Mouse (Mus musculus) limb, embryonic 14.5 days (tissue): Measurements from ENCODE around the gene Tcf7l2. TPM values are rescaled to one million over a fixed set of nuclear protein-coding genes. Genes with fewer than 3 reads are reported as not detected.

Experiments
- ATAC-seq: fragments of 200-750 bp; cut with Nextera tagmentation; 2 replicates; pipeline ENCODE4 v1.8.0; 2017; ENCODE audit warnings: low read depth, moderate number of reproducible peaks, moderate TSS enrichment; ENCODE audit not compliant: low FRiP score
- DNase-seq: peaks from one replicate; pipeline ENCODE4 v3.0.0-alpha.2; 2015; ENCODE audit warnings: low spot score
- H3K27ac ChIP-seq: fragments of 300-500 bp; sonication (generic); replicated peaks from 2 replicates; pipeline ENCODE4 v1.5.1; 2014; ENCODE audit warnings: low read depth, mild to moderate bottlenecking, low read length, moderate library complexity, mixed read lengths
- H3K27me3 ChIP-seq: fragments of 300-500 bp; sonication (generic); 2 replicates; pipeline ENCODE4 v1.6.1; 2014; ENCODE audit warnings: low read length, mixed read lengths; ENCODE audit not compliant: control insufficient read depth, insufficient read depth
- H3K36me3 ChIP-seq: fragments of 300-500 bp; sonication (generic); 2 replicates; pipeline ENCODE4 v1.6.1; 2014; ENCODE audit warnings: mild to moderate bottlenecking, low read length, moderate library complexity, mixed read lengths; ENCODE audit not compliant: control insufficient read depth, insufficient read depth
- H3K4me1 ChIP-seq: fragments of 300-500 bp; sonication (generic); 2 replicates; pipeline ENCODE4 v1.6.1; 2014; ENCODE audit warnings: antibody characterized with exemption, low read length, mixed read lengths; ENCODE audit not compliant: control insufficient read depth, insufficient read depth
- H3K4me2 ChIP-seq: fragments of 300-500 bp; sonication (generic); replicated peaks from 2 replicates; pipeline ENCODE4 v1.6.1; 2014; ENCODE audit warnings: low read depth, mild to moderate bottlenecking, low read length, moderate library complexity; ENCODE audit not compliant: severe bottlenecking
- H3K4me3 ChIP-seq: fragments of 300-500 bp; sonication (generic); replicated peaks from 2 replicates; pipeline ENCODE4 v1.5.1; 2014; ENCODE audit warnings: low read length
- H3K9ac ChIP-seq: fragments of 300-500 bp; sonication (generic); 2 replicates; pipeline ENCODE4 v1.6.1; 2014; ENCODE audit warnings: mild to moderate bottlenecking, low read depth, low read length, moderate library complexity; ENCODE audit not compliant: severe bottlenecking
- H3K9me3 ChIP-seq: fragments of 300-500 bp; sonication (generic); 2 replicates; pipeline ENCODE4 v1.6.1; 2016; ENCODE audit warnings: low read length; ENCODE audit not compliant: control insufficient read depth
- POLR2A ChIP-seq: fragments of 200-500 bp; IDR thresholded peaks from 2 replicates; pipeline ENCODE4 v1.8.0; 2012; ENCODE audit warnings: inconsistent platforms, mild to moderate bottlenecking, moderate library complexity, borderline replicate concordance; ENCODE audit not compliant: insufficient read depth, insufficient read length; ENCODE audit errors: extremely low read depth
- WGBS: fragments of 180-500 bp; shearing (Covaris S2); extraction: QIAGEN DNeasy Blood & Tissue Kit; methylation state at CpG from one replicate; pipeline ENCODE4 v1.1.7; 2014; 5-methylcytosine and 5-hydroxymethylcytosine counted together
- polyA plus RNA-seq, 2 experiments: library from polyadenylated mRNA; depleted of rRNA in 1 of 2; stranded (reverse) in 1 of 2; unstranded in 1 of 2; fragments of >200 nt; fragmentation: Nextera tagmentation in 1 of 2; extraction: Ambion mirVana in 1 of 2; gene quantifications; 2 replicates each; pipeline versions ENCODE4 v1.2.1 to v1.2.3; 2012 to 2014

Tcf7l2 gene
- polyA plus RNA-seq, 2 experiments: 51.6 to 134 TPM

DNA sequence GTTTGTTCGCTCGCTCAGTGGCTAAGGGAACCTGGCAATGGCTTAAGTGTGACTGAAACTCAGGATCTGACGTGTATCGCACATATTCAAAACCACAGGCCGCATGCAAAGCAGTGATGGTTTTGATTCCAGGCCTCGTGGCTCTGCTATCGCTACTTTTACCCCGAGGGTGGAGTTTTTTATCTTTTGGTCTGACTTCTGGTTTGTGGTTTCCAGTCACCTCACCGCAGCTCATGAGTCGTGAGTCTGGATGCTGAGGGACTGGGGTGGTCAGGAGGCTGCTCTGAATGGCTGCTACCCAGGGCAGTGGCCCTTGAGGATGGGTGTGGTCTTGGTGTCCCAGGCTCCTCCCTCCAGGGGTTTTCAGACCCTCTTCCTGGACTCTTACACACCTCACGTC, 27.3 kb downstream of the Tcf7l2 start:
- WGBS: 47% methylated on average over 11 of the region's 11 CpGs
- DNase-seq: no peak
- Histone ChIP-seq H3K27ac (0 out of 2 replicates have a peak overlapping the region, but pooled peaks have one; percentile 33), H3K4me1 (peaks cover 40% of the 10 kb centered on the region), H3K9ac (0 out of 2 replicates have a peak overlapping the region, but pooled peaks have one; percentile 16), H3K4me3 (no peak overlapping the region), H3K9me3 (no peaks in the 10 kb centered on the region), H3K4me2 (0 out of 2 replicates have a peak overlapping the region, but pooled peaks have one; percentile 7), H3K27me3 (no peaks in the 10 kb centered on the region), H3K36me3 (peaks cover 4% of the 10 kb centered on the region)
- ATAC-seq: no peak
- TF ChIP-seq POLR2A: no peak

- DNase-seq (no peak), ATAC-seq (no peak)
- Histone ChIP-seq H3K4me2 (no peak overlapping the region), H3K9me3 (no peaks in the 10 kb centered on the region), H3K36me3 (no peaks in the 10 kb centered on the region; the same call in none of the 2 replicates), H3K27me3 (no peaks in the 10 kb centered on the region), H3K9ac (no peak overlapping the region), H3K4me3 (no peak overlapping the region), H3K4me1 (peaks cover 32% of the 10 kb centered on the region), H3K27ac (no peak overlapping the region)
- WGBS: 57% methylated on average over 4 of the region's 4 CpGs
- TF ChIP-seq POLR2A: no peak
Measured at GRCm38 (mm10) chr19:55774334-55774733, 32.7 kb downstream of the Tcf7l2 start.

DNA sequence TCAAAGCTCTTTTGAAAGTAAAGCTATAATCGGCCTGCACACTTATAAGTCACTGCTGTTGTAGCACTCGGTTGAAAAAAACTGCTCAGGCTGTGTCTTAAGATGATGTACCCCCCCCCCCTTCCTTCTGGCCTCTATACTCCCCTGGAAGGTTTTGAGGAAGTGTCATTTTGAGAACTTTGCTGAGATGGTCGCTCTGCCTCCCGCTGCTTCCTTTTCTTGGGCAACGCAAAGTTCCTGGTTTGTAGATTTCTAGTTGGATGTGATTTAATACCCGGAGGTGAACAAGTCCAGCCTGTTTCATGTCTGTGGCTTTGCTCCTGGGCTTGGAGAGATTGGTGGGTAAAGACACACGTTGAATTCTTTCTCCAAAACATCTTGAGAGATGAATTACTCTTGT, 33.2 kb downstream of the Tcf7l2 start:
- no peak for DNase-seq
- ATAC-seq: no peak
- Histone ChIP-seq H3K27ac (no peak overlapping the region), H3K4me1 (peaks cover 36% of the 10 kb centered on the region), H3K9ac (no peak overlapping the region), H3K4me2 (no peak overlapping the region), H3K4me3 (no peak overlapping the region), H3K9me3 (no peaks in the 10 kb centered on the region), H3K27me3 (no peaks in the 10 kb centered on the region), H3K36me3 (no peaks in the 10 kb centered on the region; the same call in none of the 2 replicates)
- TF ChIP-seq POLR2A: no peak
- 65% methylated on average over 7 of the region's 7 CpGs for WGBS

- no peaks in the 10 kb centered on the region for H3K27me3 ChIP-seq
- H3K9ac ChIP-seq: no peak overlapping the region
- 62% methylated on average over 10 of the region's 10 CpGs for WGBS
- H3K4me3 ChIP-seq: no peak overlapping the region
- H3K36me3 ChIP-seq: 0 out of 2 replicates have a peak, but pooled peaks cover 8% of the 10 kb centered on the region
- DNase-seq (no peak), ATAC-seq (no peak)
- no peaks in the 10 kb centered on the region for H3K9me3 ChIP-seq
- no peak for TF ChIP-seq POLR2A
- H3K4me2 ChIP-seq: no peak overlapping the region
- peaks cover 34% of the 10 kb centered on the region; the same call in 1 of the 2 replicates for H3K4me1 ChIP-seq
- H3K27ac ChIP-seq: peak overlapping the region; percentile 19; the same call in 1 of the 2 replicates
Measured at GRCm38 (mm10) chr19:55779871-55780270, 38.3 kb downstream of the Tcf7l2 start.

GRCm38 (mm10) chr19:55781087-55781486, 39.5 kb downstream of the Tcf7l2 start:
- TF ChIP-seq POLR2A: no peak
- Histone ChIP-seq H3K27me3 (no peaks in the 10 kb centered on the region), H3K9me3 (no peaks in the 10 kb centered on the region), H3K36me3 (0 out of 2 replicates have a peak, but pooled peaks cover 8% of the 10 kb centered on the region), H3K4me2 (no peak overlapping the region), H3K4me1 (peaks cover 34% of the 10 kb centered on the region; the same call in 1 of the 2 replicates), H3K9ac (no peak overlapping the region), H3K27ac (no peak overlapping the region), H3K4me3 (no peak overlapping the region)
- ATAC-seq (no peak), DNase-seq (no peak)
- WGBS: 73% methylated on average over 10 of the region's 10 CpGs
